Mouse (Mus musculus): ENCODE measurements around the gene Otoa.

DNA sequence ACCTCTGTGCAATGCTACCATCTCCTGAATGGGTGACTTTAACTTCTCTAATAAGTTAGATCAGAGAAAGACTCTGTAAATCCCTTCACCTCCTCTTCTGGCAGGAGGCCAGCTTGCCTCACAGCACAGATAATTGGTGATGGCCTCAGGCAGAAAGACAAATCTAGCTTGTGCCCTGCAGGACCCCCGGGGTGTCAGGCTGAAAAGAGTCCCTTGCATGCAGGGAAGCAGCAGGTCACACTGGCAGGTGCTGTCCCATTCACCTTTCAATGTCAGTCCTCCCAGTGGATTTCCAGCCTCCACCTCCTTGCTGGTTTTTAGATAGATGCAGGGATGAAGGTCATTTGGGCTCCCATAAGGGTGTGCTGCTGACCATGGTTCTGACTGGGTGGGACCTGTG is 84.2 kb downstream of the Otoa start:
- TF ChIP-seq CTCF (IDR thresholded peaks at IDR 0.05; ENCODE audit: extremely low read depth, insufficient read length, insufficient replicate concordance, low read depth, low read length) (no peak), POLR2A (IDR thresholded peaks at IDR 0.05; ENCODE audit: low read depth, low read length) (no peak)

Measured in small intestine, adult 2 months (tissue).